8 mouse cellular contexts compared by ENCODE assay signal in genomic region chr9:103761151-103761571, GRCm38 (mm10). TPM values are rescaled to one million over a fixed set of nuclear protein-coding genes. Genes with fewer than 3 reads are reported as not detected.
A peak's percentile ranks its signal among the peaks of the same experiment; 100 is the strongest.
DNase-seq lines count a peak whose midpoint lies in the region; ATAC-seq and TF ChIP-seq lines count a peak whose summit lies in the region.

No protein-coding gene starts in this region.

- no peak for TF ChIP-seq CTCF in lung, embryonic 14.5 days (IDR thresholded peaks at IDR 0.05; ENCODE audit: low read depth)

- peak overlapping the region; percentile 95 for H3K4me2 ChIP-seq in lung, embryonic 14.5 days
- H3K4me2 ChIP-seq in heart, embryonic 14.5 days (ENCODE audit: low read length) = peak overlapping the region; percentile 77

- H3K9me3 ChIP-seq in lung, embryonic 14.5 days (ENCODE audit: low read depth, low read length) = no peaks in the 10 kb centered on the region
- H3K9me3 ChIP-seq in heart, embryonic 14.5 days (ENCODE audit: control insufficient read depth, low read length) = no peaks in the 10 kb centered on the region

- peak overlapping the region; percentile 64 for H3K9ac ChIP-seq in lung, embryonic 14.5 days
- H3K9ac ChIP-seq in heart, embryonic 14.5 days (ENCODE audit: low read length) = peak overlapping the region; percentile 83

- H3K36me3 ChIP-seq in lung, embryonic 14.5 days (ENCODE audit: insufficient read depth) = no peaks in the 10 kb centered on the region
- no peaks in the 10 kb centered on the region for H3K36me3 ChIP-seq in heart, embryonic 14.5 days (ENCODE audit: control insufficient read depth, insufficient read depth, low read length)

- peak overlapping the region; percentile 60 for H3K4me3 ChIP-seq in lung, embryonic 14.5 days (ENCODE audit: low read depth, low read length)
- H3K4me3 ChIP-seq in heart, embryonic 14.5 days (ENCODE audit: control insufficient read depth in 1 of 2, insufficient read depth in 1 of 2, low read depth in 1 of 2, low read length in 2 of 2) = peak overlapping the region; percentile 64

- ATAC-seq in cerebellum, adult (ENCODE audit: insufficient number of reproducible peaks, low FRiP score, low TSS enrichment) = peak; percentile 17; the same call in 1 of the 2 replicates
- ATAC-seq in lung, embryonic 14.5 days (ENCODE audit: insufficient read depth) = peak; percentile 54; the same call in 1 of the 2 replicates
- ATAC-seq in heart, embryonic 14.5 days (ENCODE audit: insufficient number of reproducible peaks, insufficient read depth, low FRiP score, low read depth) = 0 out of 2 replicates have a peak, but pooled peaks have one; percentile 23
- peak; percentile 7; the same call in 1 of the 2 replicates for ATAC-seq in megakaryocyte, adult 5-6 weeks (ENCODE audit: poor library complexity, severe bottlenecking)

- 1% methylated on average over 25 of the region's 30 CpGs for WGBS in lung, embryonic 14.5 days
- WGBS in heart, embryonic 14.5 days = under 1% methylated on average over 30 of the region's 30 CpGs

- 0 out of 2 replicates have a peak, but pooled peaks cover 2% of the 10 kb centered on the region for H3K4me1 ChIP-seq in lung, embryonic 14.5 days (ENCODE audit: insufficient read depth)
- H3K4me1 ChIP-seq in heart, embryonic 14.5 days (ENCODE audit: control insufficient read depth in 2 of 2, insufficient read depth in 2 of 2, low read length in 2 of 2) = peaks cover 8 to 24% of the 10 kb centered on the region in 2 experiments

- H3K27me3 ChIP-seq in lung, embryonic 14.5 days (ENCODE audit: insufficient read depth, low read length) = peaks cover 24% of the 10 kb centered on the region
- no peaks in the 10 kb centered on the region for H3K27me3 ChIP-seq in heart, embryonic 14.5 days (ENCODE audit: control insufficient read depth, insufficient read depth, low read length)

- H3K27ac ChIP-seq in lung, embryonic 14.5 days (ENCODE audit: low read depth) = no peak overlapping the region
- H3K27ac ChIP-seq in heart, embryonic 14.5 days (replicated peaks in 1 of 2; ENCODE audit: control insufficient read depth in 1 of 2, insufficient read depth in 1 of 2, low read depth in 2 of 2, low read length in 2 of 2) = peak overlapping the region; percentile 13 to 64

- DNase-seq in cerebellum, postnatal 10 days = no peak
- DNase-seq in lung, embryonic 14.5 days = no peak
- no peak for DNase-seq in lung, postnatal 14 days
- no peak for DNase-seq in adrenal gland, postnatal 10 days
- no peak for DNase-seq in urinary bladder, postnatal 36 days (ENCODE audit: low spot score in 2 of 2)

RNA-seq across cellular contexts. Expression of gene Tmem108, which starts 0.5 kb away (rescaled TPM):
- polyA plus RNA-seq in lung, embryonic 14.5 days (2014; fragmentation: Nextera tagmentation; extraction: Ambion mirVana) = 14.8 and 16.0 TPM in 2 replicates
- 68.3 and 74.3 TPM in 2 replicates for polyA plus RNA-seq in heart, embryonic 14.5 days (2014; fragmentation: Nextera tagmentation; extraction: Ambion mirVana)
- total RNA-seq in megakaryocyte, adult 5-6 weeks (2015) = 0.54 and 0.66 TPM in 2 replicates
- 0.20 TPM in 1 of 2 replicates, not detected in the other for total RNA-seq in megakaryocyte, adult 5-6 weeks (2017)
- total RNA-seq in adrenal gland, postnatal 10 days (2021) = 1 to 10 TPM; 4.1 to 5.9 TPM
